Mouse (Mus musculus) heart, postnatal 4 days (tissue): ENCODE measurements at regions not wholly inside any gene's neighbourhood (a gene's known extent, or its start where the extent isn't known, plus 50 kb on each side); places are given as distances from the start of the nearest gene placed in this dataset.

ENCODE experiments used
- DNase-seq: peaks from one replicate; pipeline ENCODE4 v3.0.0; 2021

DNA sequence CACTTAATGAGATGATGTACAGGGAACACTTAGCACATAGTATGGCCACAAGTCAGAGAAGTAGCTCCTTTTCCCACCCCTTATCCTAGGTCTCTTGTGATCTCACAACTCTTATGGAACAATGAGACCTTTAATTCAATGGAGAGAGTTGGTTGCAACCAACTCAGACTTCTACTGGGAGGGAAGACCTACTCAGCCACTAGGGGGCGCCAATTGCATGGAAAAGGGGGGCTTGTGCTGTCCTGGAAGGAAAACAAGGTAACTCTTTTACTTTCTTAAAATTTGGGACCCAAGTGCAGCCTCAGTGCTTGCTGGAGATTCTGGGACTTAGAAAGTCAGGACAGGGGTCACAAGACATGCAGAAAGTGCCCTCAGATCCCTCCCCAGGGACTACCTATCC lies 60.7 kb upstream of the Kcnj15 start:
- peak; percentile 90 for DNase-seq

DNA sequence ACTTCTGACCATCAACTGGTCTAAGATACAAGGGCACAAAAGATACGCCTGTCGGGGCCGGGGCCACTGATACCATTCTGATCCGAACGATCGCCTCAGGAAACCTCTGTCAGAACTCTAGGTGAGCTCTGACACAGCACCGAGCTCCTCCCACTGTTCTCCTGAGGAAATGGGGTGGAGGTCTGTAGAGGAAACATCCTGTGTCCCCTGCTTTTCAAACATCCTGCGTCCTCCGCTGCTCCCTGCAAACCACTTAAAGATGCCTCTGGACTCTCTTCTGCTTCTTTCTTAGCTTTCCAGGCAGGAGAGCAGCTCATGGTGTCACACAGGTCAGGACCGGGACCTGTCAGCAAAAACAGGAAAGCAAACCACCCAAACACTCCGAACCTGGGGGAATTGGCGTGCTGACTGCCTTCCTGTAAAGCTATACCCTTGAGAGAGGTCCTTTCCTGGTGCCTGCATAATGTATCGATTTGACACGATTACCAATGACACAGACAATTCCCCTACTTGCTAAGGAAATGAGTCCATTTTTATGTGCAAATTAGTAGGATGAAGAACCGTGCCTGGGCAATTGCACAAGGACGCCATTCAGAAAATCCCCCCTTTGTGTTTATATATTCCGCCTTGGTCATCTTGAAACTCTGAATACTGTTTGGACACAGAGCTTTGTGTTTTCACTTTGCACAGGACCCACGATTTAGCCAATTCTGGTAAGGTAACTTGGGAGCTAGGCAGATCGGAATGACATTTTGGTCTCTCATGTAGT lies 58.4 kb upstream of the Kcnj15 start:
- no peak for DNase-seq

- DNase-seq, result no peak
These were observed 55.1 kb upstream of the Kcnj15 start for GRCm38 (mm10) chr16:95202126-95202883.

- no peak for DNase-seq
These were observed 54.3 kb upstream of the Kcnj15 start for GRCm38 (mm10) chr16:95203026-95203425.

DNA sequence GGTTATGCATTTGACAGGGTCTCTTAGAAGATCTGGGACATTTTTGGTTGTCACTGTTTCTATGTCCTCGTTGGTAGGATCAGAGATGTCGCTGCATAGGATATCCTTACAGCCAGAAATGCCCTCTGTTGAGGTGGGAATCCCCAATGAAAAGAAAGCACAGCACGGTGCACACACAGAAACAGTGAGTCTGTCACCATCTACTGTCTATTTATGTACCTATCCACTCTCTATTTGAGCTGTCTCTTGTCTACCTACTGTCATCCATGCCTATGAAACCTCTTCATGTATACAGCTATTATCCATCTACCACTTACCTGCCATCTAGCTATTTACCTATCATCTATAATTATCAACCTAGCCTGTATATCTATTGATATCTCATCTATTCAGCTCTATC lies 53.6 kb upstream of the Kcnj15 start:
- DNase-seq, result no peak

DNA sequence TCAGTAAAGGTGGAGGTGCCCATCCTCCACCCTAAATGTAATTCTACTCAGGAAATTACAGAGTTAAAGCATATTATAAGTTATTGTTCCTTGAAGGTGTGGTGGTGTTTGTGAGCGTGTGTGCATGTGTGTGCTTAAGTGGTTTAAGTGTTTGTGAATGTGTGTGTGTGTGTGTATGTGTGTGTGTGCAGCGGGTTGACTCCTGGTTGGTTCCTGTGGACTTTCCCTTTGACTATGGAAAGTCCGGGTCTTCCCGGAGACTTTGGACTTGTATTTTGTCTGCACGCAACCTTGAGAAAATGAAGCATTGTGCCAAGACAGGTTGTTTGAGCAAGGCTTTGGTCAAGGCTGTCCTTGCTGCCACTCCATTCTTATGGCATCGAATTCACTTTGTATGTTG lies 52.9 kb upstream of the Kcnj15 start:
- DNase-seq, result no peak

DNA sequence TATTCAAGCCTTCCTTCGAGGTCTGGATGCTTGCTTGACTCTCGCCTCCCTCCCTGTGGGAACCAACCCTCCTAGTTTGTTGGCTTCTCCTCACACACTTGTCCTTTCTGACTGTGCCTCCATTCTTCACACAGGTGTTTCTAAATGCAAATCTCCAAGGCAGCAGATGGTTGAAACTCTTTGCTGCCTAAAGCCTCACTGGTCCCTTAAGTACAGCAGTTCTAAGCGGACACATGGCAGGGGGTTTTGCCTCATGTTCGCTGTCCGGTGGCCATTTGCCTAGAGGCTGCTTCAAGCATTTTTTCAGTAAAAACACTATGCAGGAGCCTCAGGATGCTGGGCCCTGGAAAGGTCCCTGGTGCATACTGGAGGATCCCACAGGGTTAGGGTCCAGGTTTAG lies 50.9 kb upstream of the Kcnj15 start:
- no peak for DNase-seq

DNA sequence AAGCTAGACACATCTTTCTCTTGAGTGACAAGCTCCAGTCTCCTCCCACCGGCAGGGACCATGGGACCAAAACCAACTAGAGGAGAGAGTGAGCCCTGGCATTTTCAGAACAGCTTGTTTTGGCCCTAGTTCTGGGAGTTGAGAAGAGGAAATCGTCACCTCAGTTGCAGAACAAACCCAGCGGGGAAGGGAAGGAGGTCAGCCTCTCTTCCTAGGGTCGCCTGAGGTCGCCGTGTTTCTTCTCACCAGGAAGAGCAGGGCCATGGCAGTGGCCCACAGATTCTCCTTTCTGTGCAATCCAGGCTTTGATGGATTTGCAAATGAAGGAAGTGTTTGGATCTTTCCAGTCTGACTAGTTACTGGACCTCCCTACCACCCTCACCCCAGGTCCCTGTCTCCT lies 49.8 kb upstream of the Kcnj15 start:
- no peak for DNase-seq
